Mouse (Mus musculus) midbrain, embryonic 13.5 days (tissue): ENCODE measurements around the gene Cmtm3. TPM values are rescaled to one million over a fixed set of nuclear protein-coding genes. Genes with fewer than 3 reads are reported as not detected.

Source experiments
- ATAC-seq: fragments of 200-750 bp; cut with Nextera tagmentation; 2 replicates; pipeline ENCODE4 v1.8.0; 2017; ENCODE audit warnings: mild to moderate bottlenecking, moderate TSS enrichment, moderate library complexity
- H3K27ac ChIP-seq: fragments of 300-500 bp; sonication (generic); 2 replicates; pipeline ENCODE4 v1.5.1; 2015; ENCODE audit warnings: inconsistent platforms, mild to moderate bottlenecking, moderate library complexity
- H3K27me3 ChIP-seq: fragments of 300-500 bp; sonication (generic); 2 replicates; pipeline ENCODE4 v1.6.1; 2015; ENCODE audit warnings: mild to moderate bottlenecking, inconsistent platforms
- H3K36me3 ChIP-seq: fragments of 300-500 bp; sonication (generic); 2 replicates; pipeline ENCODE4 v1.6.1; 2015; ENCODE audit warnings: mild to moderate bottlenecking, inconsistent platforms
- H3K4me1 ChIP-seq: fragments of 300-500 bp; sonication (generic); replicated peaks from 2 replicates; pipeline ENCODE4 v1.6.1; 2015; ENCODE audit warnings: inconsistent platforms
- H3K4me2 ChIP-seq: fragments of 300-500 bp; sonication (generic); replicated peaks from 2 replicates; pipeline ENCODE4 v1.6.1; 2015; ENCODE audit warnings: moderate library complexity, mild to moderate bottlenecking, inconsistent platforms
- H3K4me3 ChIP-seq: fragments of 300-500 bp; sonication (generic); replicated peaks from 2 replicates; pipeline ENCODE4 v1.5.1; 2015; ENCODE audit warnings: mild to moderate bottlenecking, inconsistent platforms
- H3K9ac ChIP-seq: fragments of 300-500 bp; sonication (generic); replicated peaks from 2 replicates; pipeline ENCODE4 v1.6.1; 2015; ENCODE audit warnings: mild to moderate bottlenecking, inconsistent platforms
- H3K9me3 ChIP-seq: fragments of 300-500 bp; sonication (generic); 2 replicates; pipeline ENCODE4 v1.6.1; 2016; ENCODE audit warnings: mild to moderate bottlenecking, inconsistent platforms
- WGBS: fragments of 180-500 bp; shearing (Covaris S2); methylation state at CpG from one replicate; pipeline ENCODE4 v1.1.7; 2015; 5-methylcytosine and 5-hydroxymethylcytosine counted together
- polyA plus RNA-seq: library from polyadenylated mRNA; unstranded; fragments of >200 nt; fragmentation: Nextera tagmentation; extraction: Ambion mirVana; gene quantifications from 2 replicates; pipeline ENCODE4 v1.2.1, GENCODE M21; 2015

Gene Cmtm3
- polyA plus RNA-seq, 1 experiment from 2014 or later: 34.9 TPM

DNA sequence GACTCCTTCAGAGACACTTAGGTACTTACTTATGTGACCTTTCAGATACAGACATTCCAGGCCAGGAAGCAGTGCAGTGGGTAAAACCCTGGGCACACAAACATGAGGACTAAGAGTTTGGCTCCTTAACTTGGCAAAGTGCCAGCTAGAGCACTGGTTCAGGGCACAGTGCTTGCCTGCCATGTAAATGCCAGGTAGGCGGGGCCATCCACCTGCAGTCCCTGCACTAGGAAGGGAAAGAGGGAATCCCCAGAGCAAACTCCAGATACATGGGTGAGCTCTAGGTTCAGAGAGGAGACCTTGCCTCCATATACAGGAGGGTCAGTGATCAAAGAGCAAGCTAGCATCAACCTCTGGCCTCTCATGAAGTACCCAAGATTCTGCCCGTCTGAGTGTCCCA is 48.8 kb downstream of the Cmtm3 start:
- 87% methylated on average over 2 of the region's 2 CpGs for WGBS
- no peak for ATAC-seq

DNA sequence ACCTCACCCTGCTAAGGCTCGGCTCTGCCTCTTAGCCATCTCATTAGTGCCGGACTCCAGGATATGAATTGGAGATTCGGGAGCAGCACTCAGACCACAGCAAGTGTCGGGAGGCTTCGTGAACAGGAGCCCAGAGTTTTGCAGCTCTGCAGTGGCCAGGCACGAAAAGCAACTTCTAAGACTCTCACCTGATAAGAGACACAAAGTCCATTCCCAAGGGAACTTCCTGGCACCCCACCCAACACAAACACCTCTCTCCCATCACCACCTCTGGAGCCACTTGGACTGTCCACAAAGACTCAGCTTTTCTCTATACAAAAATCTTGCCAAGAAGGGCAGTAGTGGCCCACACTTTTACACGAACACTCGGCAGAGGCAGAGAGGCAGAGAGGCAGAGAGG is 51.0 kb downstream of the Cmtm3 start:
- no peak for ATAC-seq
- 84% methylated on average over 8 of the region's 8 CpGs for WGBS
- H3K36me3 ChIP-seq: no peaks in the 10 kb centered on the region
- peaks cover 42% of the 10 kb centered on the region for H3K4me1 ChIP-seq
- no peak overlapping the region for H3K4me3 ChIP-seq
- H3K27ac ChIP-seq: no peak overlapping the region
- H3K9ac ChIP-seq: no peak overlapping the region
- H3K4me2 ChIP-seq: no peak overlapping the region
- H3K27me3 ChIP-seq: no peaks in the 10 kb centered on the region
- H3K9me3 ChIP-seq: no peaks in the 10 kb centered on the region

More for the DNA sequence above, 48.8 kb downstream of the Cmtm3 start:
- no peaks in the 10 kb centered on the region for H3K27me3 ChIP-seq
- H3K4me3 ChIP-seq: no peak overlapping the region
- peaks cover 28% of the 10 kb centered on the region for H3K4me1 ChIP-seq
- H3K9ac ChIP-seq: no peak overlapping the region
- no peaks in the 10 kb centered on the region for H3K36me3 ChIP-seq
- H3K27ac ChIP-seq: no peak overlapping the region
- no peak overlapping the region for H3K4me2 ChIP-seq
- no peaks in the 10 kb centered on the region for H3K9me3 ChIP-seq

DNA sequence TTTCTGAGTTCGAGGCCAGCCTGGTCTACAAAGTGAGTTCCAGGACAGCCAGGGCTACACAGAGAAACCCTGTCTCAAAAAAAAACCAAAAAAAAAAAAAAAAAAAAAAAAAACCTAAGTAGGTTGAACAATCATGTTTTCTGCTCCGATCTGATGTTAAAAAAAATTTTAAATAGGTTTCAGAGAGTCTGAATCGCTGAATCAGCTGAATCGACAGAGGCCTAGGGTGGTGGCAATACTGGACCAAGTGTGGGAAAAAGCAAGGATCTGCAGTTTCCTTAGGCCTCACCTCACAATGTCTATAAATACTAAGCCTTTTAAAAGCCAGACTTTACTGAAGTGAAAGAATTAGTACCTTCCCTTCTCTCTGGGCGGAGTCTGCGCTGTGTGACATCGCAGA is 53.9 kb downstream of the Cmtm3 start:
- H3K9ac ChIP-seq: no peak overlapping the region
- no peak overlapping the region for H3K4me3 ChIP-seq
- H3K27ac ChIP-seq: no peak overlapping the region
- 97% methylated on average over 7 of the region's 7 CpGs for WGBS
- no peak overlapping the region for H3K4me2 ChIP-seq
- H3K36me3 ChIP-seq: no peaks in the 10 kb centered on the region
- no peaks in the 10 kb centered on the region for H3K27me3 ChIP-seq
- H3K9me3 ChIP-seq: peaks cover 3% of the 10 kb centered on the region; the same call in 1 of the 2 replicates
- no peak for ATAC-seq
- H3K4me1 ChIP-seq: peaks cover 21% of the 10 kb centered on the region

DNA sequence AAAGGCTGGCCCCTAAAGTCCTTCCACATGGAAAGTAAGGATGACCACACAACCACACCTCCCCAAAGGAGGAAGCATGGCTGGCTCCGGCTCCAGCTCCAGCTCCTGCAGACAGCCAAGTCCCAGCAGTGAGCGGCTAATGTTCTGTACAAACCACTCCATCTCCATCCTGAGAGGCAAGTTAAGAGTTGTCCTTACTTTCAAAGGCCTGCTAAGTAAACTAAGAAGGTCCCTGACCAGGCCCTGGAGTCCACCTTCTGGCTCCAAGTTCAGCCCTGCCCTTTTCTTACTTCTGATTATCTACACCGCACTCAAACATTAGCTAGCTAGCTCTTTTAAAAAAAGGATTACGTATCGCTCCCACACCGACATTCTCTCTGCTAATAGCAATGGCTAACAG is 54.6 kb downstream of the Cmtm3 start:
- WGBS: 81% methylated on average over 6 of the region's 6 CpGs
- Histone ChIP-seq H3K27me3 (no peaks in the 10 kb centered on the region), H3K9me3 (peaks cover 3% of the 10 kb centered on the region; the same call in 1 of the 2 replicates), H3K4me1 (peaks cover 21% of the 10 kb centered on the region), H3K36me3 (no peaks in the 10 kb centered on the region), H3K9ac (no peak overlapping the region), H3K4me2 (peak overlapping the region; percentile 84), H3K4me3 (peak overlapping the region; percentile 76; the same call in 1 of the 2 replicates), H3K27ac (no peak overlapping the region)
- no peak for ATAC-seq

DNA sequence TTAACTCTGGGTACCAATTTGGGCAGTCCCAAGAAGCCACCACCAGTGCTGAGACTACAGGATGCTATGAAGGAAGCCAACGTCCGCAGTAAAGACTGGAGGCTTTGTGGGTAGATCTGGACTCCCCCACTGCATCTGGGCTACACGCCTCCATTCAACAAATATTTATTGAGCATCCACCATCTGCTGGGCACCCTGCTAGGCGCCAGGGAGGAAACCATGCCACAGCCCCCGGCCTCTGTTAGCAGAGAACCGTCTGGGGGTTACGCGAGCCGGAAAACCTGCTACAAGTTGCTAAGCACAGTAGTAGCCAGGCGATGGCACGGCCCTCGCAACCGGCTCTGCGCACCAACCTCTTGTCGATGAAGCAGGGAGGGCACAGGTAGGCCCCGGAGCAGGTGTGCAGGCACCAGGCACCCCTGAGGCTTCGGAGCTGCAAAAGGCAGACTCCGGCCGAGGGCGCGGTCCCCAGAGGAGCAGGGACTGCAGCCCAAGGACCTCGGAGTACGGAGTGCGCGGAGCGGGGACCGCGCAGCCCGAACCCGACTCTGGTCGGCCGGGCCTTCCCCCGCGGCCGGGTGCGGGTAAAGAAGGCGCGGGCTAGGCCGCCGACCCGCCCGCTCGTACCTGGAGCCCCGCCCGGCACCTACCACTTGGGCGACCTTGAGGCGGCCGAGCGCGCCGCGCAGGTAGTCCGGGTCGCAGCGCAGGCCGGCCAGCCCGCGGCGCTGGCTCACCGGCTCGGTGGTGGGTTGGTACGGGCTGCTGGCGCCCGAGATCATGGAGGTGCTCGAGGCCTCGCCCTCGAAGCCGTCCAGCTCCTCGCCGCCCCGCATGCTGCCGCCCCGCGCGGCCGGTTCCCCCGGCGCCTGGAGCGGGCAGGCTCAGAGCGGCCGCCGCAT is 55.8 kb downstream of the Cmtm3 start:
- peak overlapping the region; percentile 90 for H3K9ac ChIP-seq
- peak overlapping the region; percentile 84 for H3K4me2 ChIP-seq
- peak; percentile 84 for ATAC-seq
- peaks cover 21% of the 10 kb centered on the region for H3K4me1 ChIP-seq
- peaks cover 3% of the 10 kb centered on the region; the same call in 1 of the 2 replicates for H3K9me3 ChIP-seq
- H3K4me3 ChIP-seq: peak overlapping the region; percentile 76
- H3K27me3 ChIP-seq: no peaks in the 10 kb centered on the region
- whole genome bisulfite sequencing: under 1% methylated on average over 76 of the region's 82 CpGs
- no peaks in the 10 kb centered on the region for H3K36me3 ChIP-seq
- peak overlapping the region; percentile 84 for H3K27ac ChIP-seq

DNA sequence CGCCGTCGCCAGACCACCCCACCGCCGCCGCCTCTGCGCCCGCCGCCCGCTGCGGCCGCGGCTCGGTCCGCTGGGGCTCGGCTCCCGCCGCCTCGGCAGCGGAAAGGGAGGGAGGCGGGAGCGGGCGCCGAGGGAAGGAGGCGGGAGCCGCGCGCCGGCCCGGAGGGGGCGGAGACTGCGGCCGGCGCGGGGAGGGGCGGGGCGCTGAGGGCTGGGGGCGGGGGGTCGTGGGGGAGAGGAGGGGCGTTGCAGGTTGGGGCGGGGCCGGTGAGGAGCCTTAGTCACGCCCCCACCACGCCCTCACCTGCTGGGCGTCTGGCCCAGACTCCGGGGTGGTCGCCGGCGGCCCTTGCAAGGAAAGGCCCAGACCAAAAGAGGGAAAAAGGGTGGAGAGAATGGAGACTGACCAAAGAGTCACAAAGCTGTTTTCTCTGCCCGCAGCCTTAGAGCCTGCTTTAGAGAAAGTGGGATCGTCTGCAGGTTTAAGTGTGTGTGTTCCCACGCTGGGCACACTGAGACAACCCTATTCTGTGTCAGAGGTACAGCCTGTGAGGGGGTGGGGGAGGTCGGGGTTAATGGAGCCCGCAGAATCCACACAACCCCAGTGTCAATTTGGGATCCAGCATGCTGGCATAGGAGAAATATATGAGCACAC is 56.6 kb downstream of the Cmtm3 start, which contains the start of gene Cmtm4:
TSS of gene Cmtm4 (minus strand) at position 105 of the 655 bp plus-strand sequence.
- peaks cover 3% of the 10 kb centered on the region; the same call in 1 of the 2 replicates for H3K9me3 ChIP-seq
- peak within 1 kb of the TSS; percentile 90 for H3K9ac ChIP-seq
- H3K36me3 ChIP-seq: no peaks in the 10 kb centered on the region
- ATAC-seq: peak; percentile 78
- H3K4me3 ChIP-seq: peak within 1 kb of the TSS; percentile 76
- H3K4me1 ChIP-seq: peaks cover 21% of the 10 kb centered on the region
- H3K27me3 ChIP-seq: no peaks in the 10 kb centered on the region
- H3K27ac ChIP-seq: peak within 1 kb of the TSS; percentile 84
- H3K4me2 ChIP-seq: peak within 1 kb of the TSS; percentile 84
- 4% methylated on average over 19 of the region's 54 CpGs for WGBS

Other genes starting within 250 kb of the Cmtm3 start
- 12.8 TPM in 2 replicates for gene Cdh5, start 237.8 kb upstream of the Cmtm3 start, polyA plus RNA-seq
- 1.8 and 2.0 TPM in 2 replicates for gene Bean1, start 169.0 kb upstream of the Cmtm3 start, polyA plus RNA-seq
- gene Tk2, start 90.9 kb upstream of the Cmtm3 start, polyA plus RNA-seq: 43.1 and 46.3 TPM in 2 replicates
- 34.4 and 36.5 TPM in 2 replicates for gene Cklf, start 88.5 kb upstream of the Cmtm3 start, polyA plus RNA-seq
- not detected in 2 replicates for gene Cmtm2a, start 46.2 kb upstream of the Cmtm3 start, polyA plus RNA-seq
- gene Gm45711, start 29.3 kb upstream of the Cmtm3 start, polyA plus RNA-seq: not detected in 2 replicates
- not detected in 2 replicates for gene Cmtm1, start 29.3 kb upstream of the Cmtm3 start, polyA plus RNA-seq
- gene Gm11020, start 17.8 kb upstream of the Cmtm3 start, polyA plus RNA-seq: not detected in 2 replicates
- gene Cmtm2b, start 17.2 kb upstream of the Cmtm3 start, polyA plus RNA-seq: not detected in 2 replicates
- 1.8 TPM in 2 replicates for gene Cmtm4, start 56.4 kb downstream of the Cmtm3 start, polyA plus RNA-seq
- 120 and 124 TPM in 2 replicates for gene Dync1li2, start 103.6 kb downstream of the Cmtm3 start, polyA plus RNA-seq
- 0.18 and 0.27 TPM in 2 replicates for gene Terb1, start 170.5 kb downstream of the Cmtm3 start, polyA plus RNA-seq
- 107 and 117 TPM in 2 replicates for gene Nae1, start 195.2 kb downstream of the Cmtm3 start, polyA plus RNA-seq
- gene Car7, start 195.3 kb downstream of the Cmtm3 start, polyA plus RNA-seq: 1.7 and 2.2 TPM in 2 replicates